Mouse (Mus musculus): ENCODE data around the gene Tead1. TPM values are rescaled to one million over a fixed set of nuclear protein-coding genes. Genes with fewer than 3 reads are reported as not detected.

Tead1 gene
- polyA plus RNA-seq, 2 experiments, result 23.2 to 38.2 TPM

DNA sequence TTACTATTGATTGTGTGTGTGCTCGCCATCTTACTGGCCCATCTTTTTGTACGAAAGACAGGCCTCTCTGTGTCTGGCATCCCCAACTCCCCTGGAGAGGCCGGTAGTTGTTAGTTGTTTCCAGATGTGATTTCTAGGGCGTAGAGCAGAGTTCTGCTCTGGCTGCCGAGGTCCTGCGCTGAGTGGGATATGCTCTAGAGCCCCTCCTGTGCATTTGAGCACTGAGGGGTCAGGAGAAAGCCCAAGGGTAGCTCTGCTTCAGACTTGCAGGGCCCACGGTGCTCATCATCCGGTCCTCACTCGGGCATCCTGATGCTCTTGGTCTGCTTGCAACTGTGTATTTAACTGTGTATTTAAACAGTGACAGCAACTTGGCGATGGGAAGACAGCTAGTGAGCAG, 7.5 kb downstream of the Tead1 start:
- ATAC-seq (ENCODE audit: low FRiP score, low read depth) (no peak), DNase-seq (ENCODE audit: low spot score) (no peak)
- no peak for TF ChIP-seq POLR2A (IDR thresholded peaks at IDR 0.05; ENCODE audit: borderline replicate concordance, extremely low read depth, insufficient read depth, insufficient read length)
- no peaks in the 10 kb centered on the region for H3K9me3 ChIP-seq (ENCODE audit: control insufficient read depth, low read length)
- H3K9ac ChIP-seq (ENCODE audit: low read depth, low read length, severe bottlenecking), result 0 out of 2 replicates have a peak overlapping the region, but pooled peaks have one; percentile 9
- no peaks in the 10 kb centered on the region for H3K27me3 ChIP-seq (ENCODE audit: control insufficient read depth, insufficient read depth, low read length)
- 14% methylated on average over 10 of the region's 10 CpGs for WGBS
- H3K36me3 ChIP-seq (ENCODE audit: control insufficient read depth, insufficient read depth, low read length), result no peaks in the 10 kb centered on the region
- H3K4me3 ChIP-seq (replicated peaks; ENCODE audit: low read length), result no peak overlapping the region
- 0 out of 2 replicates have a peak overlapping the region, but pooled peaks have one; percentile 49 for H3K27ac ChIP-seq (replicated peaks; ENCODE audit: low read depth, low read length)
- H3K4me1 ChIP-seq (ENCODE audit: control insufficient read depth, insufficient read depth, low read length), result peaks cover 78% of the 10 kb centered on the region
- H3K4me2 ChIP-seq (replicated peaks; ENCODE audit: low read depth, low read length, severe bottlenecking), result no peak overlapping the region

DNA sequence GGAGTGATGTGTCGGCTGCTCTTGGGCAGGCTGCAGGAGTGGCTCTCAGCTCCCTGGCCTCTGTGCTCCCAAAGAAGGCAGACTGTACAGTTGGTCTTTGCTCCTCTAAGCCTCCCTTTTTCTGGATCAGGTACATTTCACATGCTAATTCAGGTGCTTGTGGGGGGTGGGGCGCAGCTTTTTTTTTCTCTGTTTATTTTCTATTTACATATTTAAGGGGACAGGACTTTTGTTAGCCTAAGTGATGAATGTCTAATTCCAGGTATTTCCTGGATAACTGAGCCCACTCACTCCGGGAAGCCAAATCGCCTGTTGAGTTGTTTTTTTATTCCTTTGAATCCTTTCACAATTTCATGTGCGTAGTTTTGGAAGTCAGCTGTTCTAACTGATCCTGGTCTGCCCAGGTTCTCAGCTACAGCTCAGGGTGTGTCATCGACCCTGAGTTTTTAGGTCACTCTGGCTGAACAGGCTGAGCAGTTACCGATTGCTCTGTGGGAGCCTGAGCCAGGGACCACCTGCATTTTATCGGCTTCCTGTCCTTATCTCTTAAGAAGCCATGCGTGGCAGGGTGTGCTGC, 9.4 kb downstream of the Tead1 start:
- Histone ChIP-seq H3K4me2 (replicated peaks; ENCODE audit: low read depth, low read length, severe bottlenecking) (no peak overlapping the region), H3K9ac (ENCODE audit: low read depth, low read length, severe bottlenecking) (no peak overlapping the region), H3K27ac (replicated peaks; ENCODE audit: low read depth, low read length) (no peak overlapping the region), H3K9me3 (ENCODE audit: control insufficient read depth, low read length) (no peaks in the 10 kb centered on the region), H3K4me3 (replicated peaks; ENCODE audit: low read length) (no peak overlapping the region), H3K4me1 (ENCODE audit: control insufficient read depth, insufficient read depth, low read length) (peaks cover 70% of the 10 kb centered on the region), H3K27me3 (ENCODE audit: control insufficient read depth, insufficient read depth, low read length) (no peaks in the 10 kb centered on the region), H3K36me3 (ENCODE audit: control insufficient read depth, insufficient read depth, low read length) (no peaks in the 10 kb centered on the region)
- TF ChIP-seq POLR2A (IDR thresholded peaks at IDR 0.05; ENCODE audit: borderline replicate concordance, extremely low read depth, insufficient read depth, insufficient read length), result no peak
- DNase-seq (ENCODE audit: low spot score) (no peak), ATAC-seq (ENCODE audit: low FRiP score, low read depth) (no peak)
- 41% methylated on average over 9 of the region's 9 CpGs for WGBS

DNA sequence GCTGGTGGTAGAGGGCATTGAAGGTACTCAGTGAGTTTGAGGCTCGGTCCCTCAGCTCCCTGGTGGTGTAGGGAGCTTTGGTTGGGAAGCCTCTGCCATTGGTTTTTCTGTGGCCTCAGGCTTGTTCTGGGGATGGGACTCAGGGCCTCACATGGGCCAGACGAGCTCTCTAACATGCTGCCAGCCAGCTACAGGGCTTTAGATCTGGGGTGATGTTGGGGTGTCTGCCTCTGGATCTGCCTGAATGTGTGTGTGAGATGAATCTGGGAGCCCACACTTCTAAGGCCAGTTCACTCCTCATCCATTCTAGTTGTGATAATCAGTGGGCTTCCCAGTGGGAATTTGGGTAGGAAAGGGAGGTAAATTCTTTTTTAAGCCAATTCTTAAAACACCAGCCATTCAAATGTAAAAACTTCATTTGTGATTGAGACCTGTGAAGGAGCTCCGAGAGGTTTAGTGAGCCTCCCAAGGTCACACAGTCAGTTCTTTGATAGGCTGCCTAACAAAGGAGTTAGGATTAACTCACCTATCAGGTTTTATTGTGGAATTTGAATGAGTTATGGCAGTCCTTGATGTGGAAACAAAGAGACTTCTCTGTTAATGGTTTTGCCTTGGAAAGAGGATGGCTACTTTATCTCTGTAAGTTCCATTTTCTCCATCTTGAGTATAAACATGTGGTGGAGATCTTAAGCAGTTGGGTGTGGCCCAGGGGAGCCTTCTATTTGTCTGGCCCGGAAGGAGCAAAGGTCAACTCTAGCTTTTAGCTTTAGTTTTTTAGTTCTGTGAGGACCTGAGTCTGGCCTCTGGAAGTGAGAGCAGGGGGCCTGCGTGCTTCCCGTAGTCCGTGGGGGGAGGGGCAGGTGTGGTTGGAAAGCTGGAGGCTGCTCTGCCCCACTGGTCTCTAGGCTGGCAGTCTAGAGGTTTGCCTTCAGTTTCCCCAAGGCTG, 12.0 kb downstream of the Tead1 start:
- DNase-seq (ENCODE audit: low spot score) (no peak), ATAC-seq (ENCODE audit: low FRiP score, low read depth) (no peak)
- Histone ChIP-seq H3K27me3 (ENCODE audit: control insufficient read depth, insufficient read depth, low read length) (no peaks in the 10 kb centered on the region), H3K4me3 (replicated peaks; ENCODE audit: low read length) (no peak overlapping the region), H3K9me3 (ENCODE audit: control insufficient read depth, low read length) (no peaks in the 10 kb centered on the region), H3K9ac (ENCODE audit: low read depth, low read length, severe bottlenecking) (0 out of 2 replicates have a peak overlapping the region, but pooled peaks have one; percentile 16), H3K4me1 (ENCODE audit: control insufficient read depth, insufficient read depth, low read length) (peaks cover 57% of the 10 kb centered on the region), H3K36me3 (ENCODE audit: control insufficient read depth, insufficient read depth, low read length) (no peaks in the 10 kb centered on the region), H3K4me2 (replicated peaks; ENCODE audit: low read depth, low read length, severe bottlenecking) (no peak overlapping the region), H3K27ac (replicated peaks; ENCODE audit: low read depth, low read length) (no peak overlapping the region)
- no peak for TF ChIP-seq POLR2A (IDR thresholded peaks at IDR 0.05; ENCODE audit: borderline replicate concordance, extremely low read depth, insufficient read depth, insufficient read length)
- 27% methylated on average over 7 of the region's 7 CpGs for WGBS

DNA sequence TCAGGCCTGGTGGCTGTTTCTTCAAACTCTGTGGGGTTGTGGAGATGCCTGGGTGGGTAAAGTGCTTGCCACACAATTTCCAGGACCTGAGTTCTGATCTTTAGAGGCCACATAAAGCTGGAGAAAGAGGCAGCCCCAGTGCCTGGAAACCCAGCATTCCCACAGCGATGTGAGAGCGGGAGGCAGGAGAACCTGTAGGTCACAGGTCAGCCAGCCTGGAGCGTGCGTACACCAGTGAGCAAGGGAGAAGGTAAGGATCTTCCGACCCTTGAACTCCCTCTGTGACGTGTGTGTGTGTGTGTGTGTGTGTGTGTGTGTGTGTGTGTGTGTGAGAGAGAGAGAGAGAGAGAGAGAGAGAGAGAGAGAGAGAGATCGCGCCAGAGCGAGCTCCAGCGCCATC, 14.4 kb downstream of the Tead1 start:
- Histone ChIP-seq H3K27ac (replicated peaks; ENCODE audit: low read depth, low read length) (no peak overlapping the region), H3K27me3 (ENCODE audit: control insufficient read depth, insufficient read depth, low read length) (no peaks in the 10 kb centered on the region), H3K4me3 (replicated peaks; ENCODE audit: low read length) (no peak overlapping the region), H3K9ac (ENCODE audit: low read depth, low read length, severe bottlenecking) (no peak overlapping the region), H3K4me1 (ENCODE audit: control insufficient read depth, insufficient read depth, low read length) (peaks cover 59% of the 10 kb centered on the region), H3K36me3 (ENCODE audit: control insufficient read depth, insufficient read depth, low read length) (no peaks in the 10 kb centered on the region), H3K9me3 (ENCODE audit: control insufficient read depth, low read length) (no peaks in the 10 kb centered on the region), H3K4me2 (replicated peaks; ENCODE audit: low read depth, low read length, severe bottlenecking) (no peak overlapping the region)
- 70% methylated on average over 10 of the region's 10 CpGs for WGBS
- TF ChIP-seq POLR2A (IDR thresholded peaks at IDR 0.05; ENCODE audit: borderline replicate concordance, extremely low read depth, insufficient read depth, insufficient read length), result no peak
- ATAC-seq (ENCODE audit: low FRiP score, low read depth) (no peak), DNase-seq (ENCODE audit: low spot score) (no peak)

DNA sequence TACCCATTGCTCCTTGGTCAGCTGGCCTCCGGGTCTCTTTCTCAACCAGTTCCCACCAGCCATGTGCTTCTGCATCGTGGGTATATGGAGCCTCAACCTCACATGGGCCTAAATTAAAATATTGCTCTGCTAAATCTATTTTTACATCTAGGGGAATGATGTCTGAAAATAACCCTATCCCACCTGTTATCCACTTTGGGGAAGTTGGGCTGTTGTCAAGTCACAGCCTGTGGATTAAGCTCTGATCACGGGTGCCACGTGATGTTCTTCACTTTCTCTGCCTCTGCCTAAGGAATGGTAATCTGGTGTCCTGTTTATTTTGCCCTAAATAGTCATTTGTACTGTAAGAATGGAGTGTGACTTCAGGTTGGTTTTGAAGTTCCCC, 17.7 kb downstream of the Tead1 start:
- H3K27me3 ChIP-seq (ENCODE audit: control insufficient read depth, insufficient read depth, low read length), result no peaks in the 10 kb centered on the region
- TF ChIP-seq POLR2A (IDR thresholded peaks at IDR 0.05; ENCODE audit: borderline replicate concordance, extremely low read depth, insufficient read depth, insufficient read length), result no peak
- H3K4me1 ChIP-seq (ENCODE audit: control insufficient read depth, insufficient read depth, low read length), result peaks cover 55% of the 10 kb centered on the region
- H3K4me2 ChIP-seq (replicated peaks; ENCODE audit: low read depth, low read length, severe bottlenecking), result peak overlapping the region; percentile 36
- H3K9me3 ChIP-seq (ENCODE audit: control insufficient read depth, low read length), result no peaks in the 10 kb centered on the region
- WGBS, result 26% methylated on average over 4 of the region's 4 CpGs
- H3K9ac ChIP-seq (ENCODE audit: low read depth, low read length, severe bottlenecking), result no peak overlapping the region
- H3K27ac ChIP-seq (replicated peaks; ENCODE audit: low read depth, low read length), result peak overlapping the region; percentile 73
- no peaks in the 10 kb centered on the region for H3K36me3 ChIP-seq (ENCODE audit: control insufficient read depth, insufficient read depth, low read length)
- H3K4me3 ChIP-seq (replicated peaks; ENCODE audit: low read length), result no peak overlapping the region
- no peak for DNase-seq (ENCODE audit: low spot score)
- ATAC-seq (ENCODE audit: low FRiP score, low read depth), result peak; percentile 14; the same call in 1 of the 2 replicates

Measured in limb, embryonic 14.5 days (tissue).